Mouse (Mus musculus) activated CD4-positive, CD25-positive, alpha-beta regulatory T cell, adult 4 months (primary cell): ENCODE data around the gene Ap5z1. TPM values are rescaled to one million over a fixed set of nuclear protein-coding genes. Genes with fewer than 3 reads are reported as not detected.

ENCODE experiments used
- ATAC-seq: one replicate; pipeline ENCODE4 v1.8.0; 2017
- polyA plus RNA-seq, 2 experiments: library from polyadenylated mRNA; unstranded; fragments of 100-300 nt; shearing (Covaris generic); gene quantifications; one replicate each; pipeline ENCODE4 v1.2.1; 2017

Ap5z1 gene
- polyA plus RNA-seq, 2 experiments from 2014 or later = 12.0 to 24.8 TPM

GRCm38 (mm10) chr5:142440451-142441147, 23.1 kb upstream of the Ap5z1 start:
- ATAC-seq = peak; percentile 76

GRCm38 (mm10) chr5:142441332-142442044, 22.3 kb upstream of the Ap5z1 start:
- ATAC-seq = peak; percentile 30

GRCm38 (mm10) chr5:142442045-142442440, 21.7 kb upstream of the Ap5z1 start:
- ATAC-seq = no peak

- ATAC-seq = no peak
Observed at GRCm38 (mm10) chr5:142443514-142443913, 20.2 kb upstream of the Ap5z1 start.

GRCm38 (mm10) chr5:142443994-142444393, 19.8 kb upstream of the Ap5z1 start:
- ATAC-seq = no peak

GRCm38 (mm10) chr5:142444791-142445531, 18.8 kb upstream of the Ap5z1 start:
- ATAC-seq = no peak

GRCm38 (mm10) chr5:142445709-142446108, 18.0 kb upstream of the Ap5z1 start:
- no peak for ATAC-seq

GRCm38 (mm10) chr5:142448076-142448475, 15.7 kb upstream of the Ap5z1 start:
- ATAC-seq = peak; percentile 67

- ATAC-seq = no peak
Observed at GRCm38 (mm10) chr5:142448623-142449022, 15.1 kb upstream of the Ap5z1 start.

- no peak for ATAC-seq
Observed at GRCm38 (mm10) chr5:142450846-142451245, 12.9 kb upstream of the Ap5z1 start.

- no peak for ATAC-seq
Observed at GRCm38 (mm10) chr5:142451759-142452158, 12.0 kb upstream of the Ap5z1 start.

- ATAC-seq = no peak
Observed at GRCm38 (mm10) chr5:142453742-142454141, 10.0 kb upstream of the Ap5z1 start.

GRCm38 (mm10) chr5:142456318-142456717, 7.4 kb upstream of the Ap5z1 start:
- no peak for ATAC-seq

- no peak for ATAC-seq
Observed at GRCm38 (mm10) chr5:142457345-142457744, 6.4 kb upstream of the Ap5z1 start.

- ATAC-seq = no peak
Observed at GRCm38 (mm10) chr5:142458791-142459557, 4.8 kb upstream of the Ap5z1 start.

- no peak for ATAC-seq
Observed at GRCm38 (mm10) chr5:142459834-142460233, 3.9 kb upstream of the Ap5z1 start.

- no peak for ATAC-seq
Observed at GRCm38 (mm10) chr5:142461942-142462640, 1.7 kb upstream of the Ap5z1 start.

GRCm38 (mm10) chr5:142462641-142462948, 1.1 kb upstream of the Ap5z1 start:
- ATAC-seq = no peak

GRCm38 (mm10) chr5:142463011-142463410, 733 bp upstream of the Ap5z1 start:
- ATAC-seq = no peak

GRCm38 (mm10) chr5:142468375-142468774, 4.6 kb downstream of the Ap5z1 start:
- no peak for ATAC-seq

GRCm38 (mm10) chr5:142469796-142470195, 6.1 kb downstream of the Ap5z1 start:
- no peak for ATAC-seq

GRCm38 (mm10) chr5:142473696-142474095, 10.0 kb downstream of the Ap5z1 start:
- no peak for ATAC-seq
